Mouse (Mus musculus) layer of hippocampus, postnatal 36 days (tissue): ENCODE data around the gene Rhobtb1. TPM values are rescaled to one million over a fixed set of nuclear protein-coding genes. Genes with fewer than 3 reads are reported as not detected.

Source experiments
- DNase-seq, 2 experiments: peaks; one replicate each; pipeline ENCODE4 v3.0.0; 2022
- total RNA-seq, 2 experiments: library from RNA; stranded (reverse); gene quantifications; 2 replicates each; pipeline ENCODE4 v1.2.3; 2021

The Rhobtb1 gene
- total RNA-seq, 2 experiments from 2014 or later = 4.4 to 5.8 TPM

DNA sequence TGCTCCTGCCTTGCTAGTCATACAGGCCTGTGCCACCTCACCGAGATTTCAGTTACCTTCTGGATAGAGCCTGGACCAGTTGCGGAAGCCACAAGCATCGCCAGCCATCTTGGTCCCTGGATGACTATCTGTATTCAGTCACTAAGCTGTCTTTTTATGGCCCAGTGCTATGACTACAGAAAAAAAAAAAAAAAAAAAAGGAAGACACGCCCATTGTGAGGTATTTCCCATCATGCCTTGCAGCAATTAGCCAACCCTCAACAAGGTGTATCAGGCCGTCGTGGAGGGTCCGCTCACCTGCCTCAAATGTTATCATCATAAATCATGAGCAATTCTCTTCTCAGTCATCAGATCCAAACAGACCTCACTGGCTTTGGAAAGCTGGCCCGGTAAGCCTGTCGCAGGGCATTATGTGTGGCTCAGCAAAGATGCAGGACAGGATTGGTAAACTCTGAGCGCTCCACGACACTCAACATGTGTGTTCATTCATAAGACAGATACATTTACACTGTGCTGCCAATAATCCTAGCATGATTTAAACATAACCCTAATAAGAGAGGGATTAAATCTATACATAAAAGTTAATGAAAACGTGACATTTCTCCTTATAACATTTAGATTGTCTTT, 176.9 kb downstream of the Rhobtb1 start:
- no peak for DNase-seq

DNA sequence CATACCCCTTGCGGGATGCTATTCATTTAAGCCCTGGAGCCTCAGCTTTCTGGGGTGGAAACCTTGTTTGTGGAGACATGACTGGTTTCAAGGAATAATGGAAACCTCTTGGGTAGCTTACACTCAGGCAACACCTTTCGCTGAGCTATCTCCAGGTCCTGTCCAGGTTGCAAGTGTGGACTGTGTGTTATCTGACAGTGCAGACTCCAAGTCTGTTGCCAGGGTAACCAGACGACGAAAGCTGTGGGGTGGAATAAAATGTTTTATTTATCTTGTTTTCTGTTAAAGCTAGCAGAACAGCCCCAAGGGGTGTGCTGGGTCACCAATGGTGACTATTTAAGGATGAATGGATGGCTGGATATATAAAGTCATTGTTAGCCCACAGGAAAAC, 177.4 kb downstream of the Rhobtb1 start:
- no peak for DNase-seq

GRCm38 (mm10) chr10:69331231-69331630, 180.0 kb downstream of the Rhobtb1 start:
- DNase-seq = no peak

- DNase-seq = no peak
Observed at GRCm38 (mm10) chr10:69333212-69333611, 182.0 kb downstream of the Rhobtb1 start.

DNA sequence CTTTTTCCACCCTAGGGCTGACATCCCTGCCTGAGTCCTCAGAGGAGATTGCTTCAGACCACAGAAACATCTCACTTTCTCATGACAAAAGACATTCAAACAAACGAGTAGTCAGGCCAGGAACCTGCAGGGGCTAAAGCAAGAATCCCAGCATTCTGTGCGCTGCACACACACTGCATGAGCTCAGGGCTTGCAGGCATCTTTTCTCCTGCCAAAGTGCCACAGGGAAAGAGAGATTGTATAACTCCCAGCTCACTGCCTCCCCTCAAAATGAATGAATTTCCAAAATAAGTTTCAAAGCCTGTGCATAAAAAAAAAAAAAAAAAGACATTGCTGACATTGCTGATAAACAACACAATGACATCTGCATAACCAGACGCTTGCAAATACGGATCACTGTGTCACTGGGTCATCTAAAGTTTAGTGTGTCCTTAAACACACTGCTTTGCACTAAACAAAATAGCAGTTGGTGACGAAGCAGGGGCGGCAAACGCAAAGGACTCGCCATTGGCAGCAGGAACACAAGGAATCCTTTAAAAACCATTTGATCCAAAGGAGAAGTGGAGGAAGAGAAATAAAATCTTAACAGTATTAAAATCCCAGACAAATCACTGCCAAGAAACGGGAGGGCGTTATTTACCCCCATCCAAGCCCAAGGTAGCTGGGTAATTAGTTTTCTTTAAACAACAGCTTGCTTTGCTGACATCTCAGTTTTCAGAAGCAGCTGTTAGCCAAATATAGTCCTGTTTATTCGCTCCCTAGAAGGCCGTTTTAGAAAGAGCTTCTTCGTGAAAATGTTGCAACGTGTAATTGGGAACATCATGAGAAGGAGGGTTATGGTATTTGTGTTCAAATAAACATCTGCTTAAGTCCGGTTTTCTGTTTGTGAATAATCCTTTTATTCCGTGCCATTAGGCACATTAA, 183.3 kb downstream of the Rhobtb1 start:
- peak in 1 of 2 experiments; percentile 19 for DNase-seq

- no peak for DNase-seq
Observed at GRCm38 (mm10) chr10:69335195-69335536, 183.9 kb downstream of the Rhobtb1 start.

GRCm38 (mm10) chr10:69335611-69336010, 184.4 kb downstream of the Rhobtb1 start:
- DNase-seq = no peak

DNA sequence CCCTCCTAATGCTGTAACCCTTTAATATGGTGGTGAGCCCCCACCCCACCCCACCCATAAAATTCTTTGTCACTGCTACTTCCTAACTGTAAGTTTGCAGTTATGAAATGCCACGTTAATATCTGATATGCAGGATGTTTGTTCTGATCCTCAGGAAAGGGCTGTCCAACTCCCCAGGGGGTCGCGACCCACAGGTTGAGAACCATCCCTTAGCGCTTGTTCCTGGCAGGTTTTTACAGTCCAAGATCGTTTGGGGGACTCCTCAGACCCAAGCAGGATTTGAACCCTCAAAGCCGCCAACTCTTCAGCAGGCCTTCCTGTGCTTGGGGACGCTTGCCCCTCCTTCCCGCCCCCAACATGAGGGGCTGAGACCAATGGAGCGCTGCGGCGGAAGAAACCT, 185.0 kb downstream of the Rhobtb1 start:
- no peak for DNase-seq

GRCm38 (mm10) chr10:69340001-69340400, 188.8 kb downstream of the Rhobtb1 start:
- DNase-seq = no peak

Other genes with a start within 250 kb of the Rhobtb1 start
- 1 to 10 TPM; 2.7 TPM for gene A930033H14Rik, start 61.7 kb downstream of the Rhobtb1 start, total RNA-seq
- gene Cdk1, start 201.5 kb downstream of the Rhobtb1 start, total RNA-seq = 1 to 10 TPM; 1.2 to 1.5 TPM
- gene Ank3, start 247.3 kb downstream of the Rhobtb1 start, total RNA-seq = 100 to 1,000 TPM; 459 to 516 TPM